Mouse (Mus musculus): ENCODE measurements around the gene Lin7c.
"Not testable (repeated sequence)": the region's sequence is repeated elsewhere in the genome, so short reads cannot be mapped to it uniquely, and the experiment has no call there.

Lin7c gene

DNA sequence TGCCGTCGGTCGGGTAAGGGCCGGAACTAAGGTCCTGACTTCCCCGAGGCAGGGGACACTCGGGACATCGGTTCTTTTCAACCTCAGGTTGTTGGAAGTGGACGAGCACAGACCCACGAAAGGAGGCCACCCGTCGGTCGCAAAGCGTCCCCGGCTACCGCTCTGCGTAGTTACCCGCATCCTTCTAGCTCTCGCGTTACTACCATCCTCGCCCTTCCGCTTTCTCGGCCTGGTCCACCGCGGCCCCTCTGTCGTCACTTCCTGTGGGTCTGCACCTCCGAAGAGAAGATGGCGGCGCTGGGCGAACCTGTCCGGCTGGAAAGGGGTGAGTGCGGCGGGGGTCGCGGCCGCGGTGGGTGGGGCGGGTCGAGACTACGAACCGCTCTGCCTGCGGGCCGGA, at the start of gene Lin7c:
Gene Lin7c (plus strand): TSS at position 257 of the 400 bp plus-strand sequence.
- DNase-seq (ENCODE audit: low read depth, low spot score), result peak; percentile 93

DNA sequence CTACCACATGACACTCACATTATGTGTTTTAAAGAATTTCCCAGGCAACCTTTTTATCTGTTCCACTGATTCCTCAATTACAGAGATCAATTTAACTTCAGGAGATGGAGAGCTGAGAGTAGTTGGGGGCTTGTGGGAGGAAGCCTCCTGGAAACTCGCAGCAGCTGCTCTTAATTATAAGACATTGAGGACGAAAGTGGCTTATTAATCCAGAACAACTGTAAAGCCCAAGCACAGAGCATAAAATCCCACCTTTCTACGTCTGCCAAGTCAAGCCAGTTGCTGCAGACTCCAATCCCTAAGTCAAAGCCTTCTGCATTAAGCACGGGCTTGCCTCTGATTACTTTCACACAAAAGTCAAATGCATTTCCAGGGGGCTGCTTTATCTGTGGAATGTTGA, 44.3 kb upstream of the Lin7c start:
- DNase-seq (ENCODE audit: low read depth, low spot score), result no peak

DNA sequence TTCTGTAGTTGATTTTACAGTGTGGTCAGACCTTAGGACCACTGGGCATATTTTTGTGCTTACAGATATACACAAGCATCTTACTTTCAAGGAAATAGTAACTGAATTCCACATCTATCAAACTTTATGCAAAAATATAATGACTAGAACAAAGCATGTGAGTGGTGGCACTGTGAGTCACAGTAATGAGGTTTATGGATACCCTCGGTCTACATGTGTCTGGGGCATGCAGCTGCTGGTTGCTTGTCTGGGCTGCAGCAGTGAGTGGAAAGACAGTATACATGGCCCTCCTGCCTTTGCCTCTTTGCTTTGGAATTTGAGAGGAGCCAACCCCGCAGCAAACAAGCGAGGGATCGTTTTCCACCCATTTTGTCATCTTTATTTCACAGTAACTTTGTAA, 42.3 kb upstream of the Lin7c start:
- DNase-seq (ENCODE audit: low read depth, low spot score), result no peak

DNA sequence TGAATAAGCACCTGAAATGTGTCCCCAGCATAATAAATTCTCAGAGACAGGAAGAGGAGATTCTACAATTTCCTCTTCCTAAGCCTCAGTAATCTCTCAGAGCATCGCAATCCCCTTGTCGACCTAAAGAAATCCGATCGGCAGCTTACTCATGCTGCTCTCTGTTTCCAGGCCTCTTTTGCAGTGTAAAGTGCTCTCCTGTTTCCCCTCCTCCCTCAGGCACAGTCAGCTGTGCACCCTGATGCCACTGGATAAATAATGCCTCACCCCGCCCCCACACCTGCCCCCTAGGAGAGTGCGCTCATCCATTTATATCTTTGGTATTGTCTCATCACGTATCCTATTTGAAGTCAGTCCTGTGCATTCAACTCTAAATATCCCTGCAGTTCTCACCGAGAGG, 41.9 kb upstream of the Lin7c start:
- DNase-seq (ENCODE audit: low read depth, low spot score), result no peak

DNA sequence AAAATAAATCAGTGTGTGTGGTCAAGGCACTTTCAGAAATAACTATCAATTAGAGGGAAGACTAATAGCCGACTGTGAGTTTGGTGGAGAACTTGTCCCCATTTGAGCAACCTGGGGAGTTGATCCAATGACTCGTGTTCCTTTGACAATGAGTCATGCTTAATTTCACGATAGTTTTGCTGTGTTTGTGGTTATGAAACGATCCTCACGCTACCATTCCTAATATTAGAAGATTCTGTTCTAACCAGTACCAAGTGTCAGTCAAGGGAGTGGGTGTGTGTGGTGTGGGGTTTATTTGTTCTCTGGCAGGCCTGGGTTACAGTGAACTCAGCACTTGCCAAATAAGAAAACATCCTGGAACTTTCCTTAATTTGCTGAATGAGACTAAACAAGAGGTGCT, 35.1 kb upstream of the Lin7c start:
- DNase-seq (ENCODE audit: low read depth, low spot score), result no peak

DNA sequence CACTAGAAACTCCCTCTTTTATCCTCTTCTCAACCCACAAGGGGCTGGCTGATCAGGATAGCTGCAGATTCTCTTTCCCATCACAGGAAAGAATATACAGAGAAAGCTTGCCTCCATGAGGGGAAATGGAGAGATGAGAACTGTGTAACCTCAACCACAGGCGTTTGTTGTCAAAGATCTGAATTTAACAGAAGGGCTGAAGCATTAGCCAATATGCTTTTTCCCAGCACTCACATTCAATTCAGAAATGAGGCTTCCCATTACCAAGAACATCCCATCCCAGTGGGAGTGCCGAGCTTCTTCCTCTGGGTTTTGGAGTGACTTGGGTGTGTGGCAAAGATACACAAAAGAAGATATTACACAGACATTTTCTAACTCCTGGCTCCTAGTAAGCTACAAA, 31.0 kb upstream of the Lin7c start:
- DNase-seq (ENCODE audit: low read depth, low spot score), result no peak

DNA sequence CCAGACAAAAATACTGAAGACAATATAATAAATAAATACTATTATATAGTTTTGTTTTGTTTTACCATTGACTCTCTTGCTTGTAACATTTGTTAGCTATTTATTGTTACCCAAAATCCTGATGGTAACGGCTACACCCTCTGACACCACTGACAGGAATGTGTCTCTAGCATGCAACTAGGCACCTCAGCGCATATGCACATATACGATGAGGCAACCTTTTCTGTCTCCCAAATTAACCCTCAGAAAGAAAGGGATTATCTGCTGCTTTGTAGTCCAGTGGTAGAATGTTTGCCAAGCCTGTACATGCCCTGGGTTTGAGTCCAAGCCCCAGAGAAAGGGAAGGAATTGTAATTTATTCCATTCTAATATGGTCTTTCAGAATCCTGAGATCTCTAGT, 29.8 kb upstream of the Lin7c start:
- DNase-seq (ENCODE audit: low read depth, low spot score), result no peak

DNA sequence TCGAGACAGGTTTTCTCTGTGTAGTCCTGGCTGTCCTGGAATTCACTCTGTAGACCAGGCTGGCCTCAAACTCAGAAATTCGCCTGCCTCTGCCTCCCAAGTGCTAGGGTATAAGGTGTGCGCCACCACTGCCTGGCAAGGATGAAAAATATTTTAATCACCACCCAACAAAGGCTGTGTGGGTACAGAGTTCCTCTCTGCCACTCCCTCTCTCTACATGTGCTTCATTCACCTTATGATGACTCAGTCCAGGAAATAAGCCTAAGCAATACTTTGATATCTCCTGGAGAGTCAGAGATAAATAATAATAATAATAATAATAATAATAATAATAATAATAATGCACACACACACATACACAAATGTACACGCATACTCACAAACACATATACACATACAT, 11.2 kb upstream of the Lin7c start:
- not testable (repeated sequence) for DNase-seq (ENCODE audit: low read depth, low spot score)

DNA sequence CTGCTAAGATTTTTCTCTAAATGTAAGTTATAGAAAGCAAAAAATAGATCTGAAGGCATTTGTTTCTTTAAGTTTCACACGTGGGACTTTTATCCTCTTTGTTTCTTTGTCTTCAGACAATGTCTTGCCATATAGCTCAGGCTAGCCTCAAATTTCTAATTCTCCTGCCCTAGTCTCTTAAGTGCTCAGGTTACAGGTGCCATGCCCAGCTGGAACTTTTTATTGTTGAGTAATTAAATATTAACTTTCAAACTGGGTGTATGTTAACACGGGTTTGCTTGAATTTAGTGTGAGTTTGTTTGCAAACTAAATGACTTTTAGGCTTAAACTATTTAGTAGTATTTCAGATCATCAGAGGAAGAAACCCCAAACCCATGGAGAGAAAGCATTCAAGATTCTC, 9.5 kb upstream of the Lin7c start:
- DNase-seq (ENCODE audit: low read depth, low spot score), result no peak

DNA sequence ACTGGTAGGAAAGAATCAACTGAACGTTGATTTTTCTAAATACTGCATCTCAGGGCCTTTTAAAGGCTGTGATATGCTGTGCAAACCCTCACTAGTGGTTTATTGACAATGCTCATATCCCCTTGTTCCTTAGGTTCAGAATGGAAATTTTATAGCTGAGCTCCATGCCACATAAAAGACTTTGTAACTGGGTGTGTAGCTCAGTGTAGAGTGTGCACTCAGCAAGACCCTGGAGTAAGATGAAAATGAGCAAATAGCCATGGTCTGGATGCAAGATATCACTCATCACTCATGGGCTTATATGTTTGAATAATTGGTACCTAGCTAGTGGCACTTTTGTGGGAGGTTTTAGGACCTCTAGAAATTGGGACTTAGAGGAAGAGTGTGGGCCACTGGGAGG, 9.0 kb upstream of the Lin7c start:
- DNase-seq (ENCODE audit: low read depth, low spot score), result no peak

DNA sequence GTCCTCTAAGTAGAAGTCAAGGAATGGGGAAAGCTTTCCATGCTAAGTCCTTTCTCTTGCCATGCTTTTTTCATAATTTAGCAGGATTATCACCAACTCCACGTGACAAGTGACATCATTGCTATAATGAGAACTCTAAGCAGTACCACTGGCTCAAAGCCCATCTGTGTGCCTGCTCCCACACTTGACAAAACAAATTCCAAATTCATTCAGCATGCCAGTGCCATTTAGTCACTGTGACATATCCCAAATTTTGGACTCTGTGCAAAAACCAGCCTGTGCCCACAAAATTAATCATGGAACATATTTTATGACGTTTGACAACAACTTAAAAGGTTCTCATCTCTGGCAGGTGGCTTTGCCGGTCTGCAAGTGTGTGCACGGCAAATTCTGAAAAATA, 6.5 kb upstream of the Lin7c start:
- no peak for DNase-seq (ENCODE audit: low read depth, low spot score)

DNA sequence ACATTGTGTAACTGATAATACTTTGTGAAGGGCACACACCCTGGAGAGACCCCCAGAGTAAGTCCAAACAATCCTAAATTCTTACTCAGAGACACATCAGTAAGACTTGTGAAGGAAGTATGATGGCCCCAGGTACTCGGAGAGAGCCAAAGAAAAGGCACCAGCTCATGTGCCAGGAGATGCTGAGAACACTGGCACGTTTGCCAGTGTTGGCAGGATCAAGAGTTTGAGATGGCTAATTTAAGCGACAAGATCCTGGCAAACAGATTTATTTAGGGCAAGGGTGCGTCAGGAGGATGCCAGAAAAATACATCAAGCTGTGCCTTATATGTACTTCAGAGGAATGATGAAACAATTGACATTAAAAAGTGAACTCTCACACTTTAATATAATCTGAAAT, 6.1 kb upstream of the Lin7c start:
- no peak for DNase-seq (ENCODE audit: low read depth, low spot score)

DNA sequence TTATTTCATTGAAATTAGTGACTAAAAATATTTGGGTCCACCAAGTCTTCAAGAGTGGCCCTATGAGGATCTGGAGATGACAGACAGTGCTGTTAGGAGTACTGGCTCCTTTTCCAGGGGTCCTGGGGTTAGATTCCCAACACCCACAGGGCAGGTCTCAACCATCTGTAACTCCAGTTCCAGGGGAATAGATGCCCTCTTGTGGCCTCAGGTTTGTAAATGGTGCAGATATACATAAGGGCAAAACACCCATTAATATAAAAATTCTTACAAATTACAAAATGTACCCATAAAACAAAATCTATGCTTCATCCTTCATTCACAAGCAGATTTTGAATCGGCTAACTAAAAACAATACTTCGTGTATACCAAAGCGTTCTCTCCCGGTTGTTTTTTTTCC, 585 bp upstream of the Lin7c start:
- DNase-seq (ENCODE audit: low read depth, low spot score), result peak; percentile 49

DNA sequence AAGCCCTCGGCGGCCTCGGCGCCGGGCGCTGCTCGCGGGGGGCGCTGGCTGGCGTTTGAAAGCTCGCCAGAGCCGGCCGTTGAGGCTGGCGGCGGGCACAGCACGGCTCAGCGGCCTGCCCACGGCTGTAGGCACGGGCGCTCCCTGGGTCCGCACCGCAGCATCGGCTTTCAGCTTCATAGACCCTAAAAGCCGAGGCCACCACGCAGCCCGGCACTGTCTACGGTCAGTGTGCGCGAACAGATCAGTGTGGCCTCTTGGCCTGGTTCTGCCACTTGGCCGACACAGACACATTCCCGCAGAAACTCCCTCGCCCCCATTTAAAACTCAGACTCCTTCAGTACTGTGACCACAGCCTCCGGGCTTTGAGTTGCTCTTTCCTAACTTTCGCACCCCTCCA, 378 bp downstream of the Lin7c start:
- no peak for DNase-seq (ENCODE audit: low read depth, low spot score)

DNA sequence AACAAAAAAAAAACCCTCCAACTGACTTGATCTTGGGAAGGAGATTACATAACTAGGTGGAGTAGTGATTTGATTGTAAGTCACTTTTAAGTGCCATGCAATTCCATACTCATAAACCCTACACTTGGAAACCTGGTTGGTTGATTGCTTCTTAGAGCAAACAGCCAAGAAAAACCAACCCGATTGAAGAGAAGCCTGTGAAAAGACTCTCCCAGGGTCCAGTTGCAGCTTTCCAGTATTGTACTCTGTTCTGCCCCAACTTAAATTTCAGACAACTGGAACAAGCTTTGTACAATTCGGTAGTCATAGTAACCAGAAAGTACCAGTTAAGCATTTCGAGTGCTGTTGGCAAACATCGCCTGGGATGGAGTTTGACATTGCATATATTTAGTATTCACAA, 818 bp downstream of the Lin7c start:
- peak; percentile 17 for DNase-seq (ENCODE audit: low read depth, low spot score)

DNA sequence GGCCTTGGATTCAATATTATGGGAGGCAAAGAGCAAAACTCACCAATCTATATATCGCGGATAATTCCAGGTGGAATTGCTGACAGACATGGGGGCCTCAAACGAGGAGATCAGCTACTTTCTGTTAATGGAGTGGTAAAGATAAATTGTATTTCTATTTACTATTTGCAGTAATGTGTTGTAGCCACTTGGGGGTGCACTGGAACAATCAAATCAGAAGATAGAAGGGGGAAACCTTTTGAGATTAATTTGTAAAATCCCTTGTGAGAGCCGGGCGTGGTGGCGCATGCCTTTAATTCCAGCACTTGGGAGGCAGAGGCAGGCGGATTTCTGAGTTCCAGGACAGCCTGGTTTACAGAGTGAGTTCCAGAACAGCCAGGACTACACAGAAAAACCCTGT, 5.7 kb downstream of the Lin7c start:
- DNase-seq (ENCODE audit: low read depth, low spot score), result peak; percentile 40

DNA sequence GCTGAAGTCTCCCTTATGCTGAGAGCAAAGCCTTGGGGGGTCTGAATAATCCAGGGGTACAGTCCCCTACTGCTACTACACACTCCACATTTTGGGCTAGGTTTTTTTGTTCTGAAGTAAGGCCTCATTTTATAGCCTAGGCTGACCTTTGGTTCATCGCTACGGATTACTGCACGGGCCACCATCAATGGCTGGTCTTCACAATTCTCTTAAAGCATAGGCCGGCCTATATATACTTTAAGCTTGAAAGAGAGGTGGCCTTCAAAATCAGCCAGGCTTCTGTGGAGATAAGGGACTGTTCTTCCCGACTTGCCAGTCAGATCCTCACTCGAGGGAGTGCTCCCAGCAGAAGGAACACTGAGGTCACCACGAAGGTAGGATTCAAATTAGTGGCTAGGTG, 12.2 kb downstream of the Lin7c start:
- DNase-seq (ENCODE audit: low read depth, low spot score), result no peak

DNA sequence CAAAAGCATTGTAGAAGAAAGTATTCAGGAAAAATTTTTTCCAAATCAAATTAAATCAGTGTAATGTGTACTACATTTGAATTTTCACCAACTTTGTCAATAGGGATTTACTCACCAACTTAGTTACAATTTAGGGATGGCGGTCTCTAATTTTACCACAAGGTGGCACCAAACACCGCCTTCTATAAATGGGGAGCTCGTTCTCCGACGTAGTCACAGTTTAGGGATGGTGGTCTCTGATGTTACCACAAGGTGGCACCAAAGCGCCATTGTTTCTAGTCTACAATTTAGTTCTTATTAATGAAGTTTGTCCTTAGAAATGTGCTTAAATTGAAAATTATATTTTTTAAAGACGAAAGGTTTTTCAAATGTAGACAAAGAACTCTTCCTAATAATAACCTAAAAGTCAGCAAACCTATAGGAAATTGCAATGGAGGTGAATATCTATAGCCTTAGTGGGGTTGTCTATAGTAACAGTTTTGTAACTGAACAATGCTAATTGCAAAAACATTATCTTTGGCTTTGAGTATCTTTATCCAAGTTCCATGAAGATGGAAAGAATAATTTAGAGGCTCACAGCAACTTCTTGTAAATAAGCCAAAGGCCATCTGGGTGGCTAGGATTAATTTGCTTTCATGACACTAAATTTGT, 13.6 kb downstream of the Lin7c start:
- DNase-seq (ENCODE audit: low read depth, low spot score), result peak; percentile 93

DNA sequence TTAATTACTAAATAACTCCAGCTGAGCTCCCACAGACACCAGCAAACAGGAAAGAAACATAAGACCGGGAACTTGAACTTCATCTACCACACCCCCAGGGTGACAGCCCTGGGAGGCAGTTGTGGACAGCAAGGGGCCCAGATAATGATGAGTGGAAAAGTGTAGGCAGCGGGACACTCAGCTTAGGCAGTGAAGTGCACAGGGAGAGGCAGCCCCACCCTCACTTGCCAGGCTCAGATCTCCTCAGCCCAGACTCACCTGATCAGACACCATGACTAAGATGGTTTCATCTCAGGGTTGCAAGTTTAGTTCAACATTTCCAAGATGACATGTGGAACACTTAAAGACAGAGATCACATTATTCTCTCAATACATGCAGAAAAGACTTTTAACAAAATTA, 18.5 kb downstream of the Lin7c start:
- DNase-seq (ENCODE audit: low read depth, low spot score), result no peak

DNA sequence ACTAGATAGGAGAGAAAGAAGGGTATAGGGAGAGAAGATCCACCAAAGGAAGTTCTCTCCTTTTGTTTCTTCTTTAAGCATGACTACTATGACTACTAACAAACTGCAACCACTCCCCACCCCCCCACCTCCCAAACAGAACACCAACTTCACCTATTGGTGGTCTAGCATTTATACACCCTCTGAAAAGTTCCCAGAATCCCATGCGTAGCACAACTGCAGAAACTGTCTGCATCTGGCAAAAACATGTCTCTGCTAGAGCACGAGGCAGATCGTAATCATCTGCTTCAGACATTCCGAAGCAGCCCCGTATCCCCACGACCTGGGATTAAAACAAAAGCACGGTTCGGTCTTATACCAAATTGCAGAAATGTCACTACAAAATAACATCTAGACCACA, 21.6 kb downstream of the Lin7c start:
- no peak for DNase-seq (ENCODE audit: low read depth, low spot score)

DNA sequence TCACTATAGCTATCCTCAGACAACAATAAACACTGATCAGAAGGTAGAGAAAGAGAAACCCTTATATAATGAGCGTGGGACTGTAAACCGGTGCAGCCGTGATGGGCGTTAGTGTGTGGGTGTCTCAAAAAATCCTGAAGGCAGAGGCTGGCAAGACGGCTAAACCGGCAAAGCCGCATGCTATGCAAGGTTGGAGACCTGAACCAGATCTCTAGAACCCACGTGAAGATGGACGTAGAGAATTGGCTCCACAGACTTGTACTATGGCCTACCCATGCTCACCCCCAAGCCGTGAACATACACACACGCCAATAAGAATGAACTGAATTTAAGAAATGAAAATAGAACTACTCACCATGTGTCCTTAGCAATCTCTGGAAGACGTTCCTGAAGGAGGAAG, 22.1 kb downstream of the Lin7c start:
- no peak for DNase-seq (ENCODE audit: low read depth, low spot score)

DNA sequence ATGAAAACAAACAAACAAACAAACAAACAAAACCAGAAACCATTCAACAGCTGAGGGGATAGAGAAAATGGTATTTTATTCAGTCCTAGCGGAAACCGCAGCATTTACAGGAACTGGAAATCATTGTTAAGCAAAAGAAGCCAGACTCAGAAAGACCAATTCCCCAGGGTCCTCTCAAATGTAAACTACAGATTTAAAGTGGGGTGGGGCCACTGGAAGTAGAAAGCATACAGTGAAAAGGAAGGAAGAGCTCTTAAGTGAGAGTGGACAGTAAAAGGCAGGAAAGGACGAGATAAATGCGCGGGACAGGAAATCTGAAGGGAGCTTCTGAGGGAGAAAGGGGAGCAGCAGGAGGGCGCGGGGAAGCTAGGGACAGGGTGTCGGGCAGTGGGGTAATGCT, 22.6 kb downstream of the Lin7c start:
- no peak for DNase-seq (ENCODE audit: low read depth, low spot score)

DNA sequence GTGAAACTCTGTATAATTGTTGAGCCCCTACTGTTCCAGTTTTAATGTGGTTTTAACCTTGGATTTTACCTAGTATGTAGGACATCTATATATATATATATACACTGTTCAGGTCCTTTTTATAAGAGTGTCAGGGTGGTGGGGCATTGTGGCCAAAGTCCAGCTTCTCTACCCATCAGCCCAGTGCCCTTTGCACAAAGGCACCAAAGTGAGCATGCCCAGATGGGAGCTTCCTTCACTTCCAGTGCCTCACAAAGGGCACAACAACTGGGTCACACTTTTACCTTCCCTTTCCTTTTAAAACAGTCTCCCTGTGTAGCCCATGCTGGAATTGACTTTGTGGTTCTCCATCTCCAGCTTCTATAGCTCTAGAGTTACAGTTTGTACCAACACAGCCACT, 23.9 kb downstream of the Lin7c start:
- no peak for DNase-seq (ENCODE audit: low read depth, low spot score)

DNA sequence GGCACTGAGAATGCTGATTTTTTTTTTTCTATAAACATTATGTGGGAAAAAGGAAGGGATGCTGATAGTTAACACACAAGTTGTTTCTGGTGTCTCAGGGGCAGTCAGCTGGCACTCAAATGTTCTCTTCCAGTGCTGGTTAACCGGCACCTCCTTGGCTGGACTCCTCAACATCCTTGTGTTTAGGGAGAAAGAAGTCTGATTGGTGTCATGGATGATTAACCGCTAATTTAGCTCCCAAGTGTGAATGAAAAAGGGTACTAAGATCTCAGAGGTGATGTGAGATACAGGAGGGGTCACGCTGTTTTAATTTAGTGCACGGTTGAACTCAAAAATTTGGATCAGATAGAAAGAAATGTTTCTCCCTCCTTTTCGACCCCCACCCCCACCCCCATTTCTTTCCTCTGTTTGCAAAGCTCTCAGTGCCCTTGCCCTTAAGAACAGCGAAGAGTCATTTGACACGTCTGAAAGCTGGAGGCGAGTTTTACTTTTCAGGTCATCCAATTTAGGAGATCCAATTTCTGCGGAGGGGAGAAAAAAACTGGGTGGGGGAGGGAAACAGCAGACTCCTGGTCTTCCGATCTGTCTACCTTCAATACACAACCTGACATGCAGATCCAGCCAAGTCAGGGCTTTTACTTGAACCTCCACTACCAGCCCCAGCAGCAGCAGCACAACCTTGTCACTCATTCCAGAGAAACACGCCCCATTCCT, 26.3 kb downstream of the Lin7c start:
- no peak for DNase-seq (ENCODE audit: low read depth, low spot score)

Measured in CD4-positive, CD25-positive, alpha-beta regulatory T cell, adult 2 months (primary cell).